Mouse (Mus musculus): ENCODE measurements around the gene Cdk6.
"Not testable (repeated sequence)": the region's sequence is repeated elsewhere in the genome, so short reads cannot be mapped to it uniquely, and the experiment has no call there.

Cdk6 gene

DNA sequence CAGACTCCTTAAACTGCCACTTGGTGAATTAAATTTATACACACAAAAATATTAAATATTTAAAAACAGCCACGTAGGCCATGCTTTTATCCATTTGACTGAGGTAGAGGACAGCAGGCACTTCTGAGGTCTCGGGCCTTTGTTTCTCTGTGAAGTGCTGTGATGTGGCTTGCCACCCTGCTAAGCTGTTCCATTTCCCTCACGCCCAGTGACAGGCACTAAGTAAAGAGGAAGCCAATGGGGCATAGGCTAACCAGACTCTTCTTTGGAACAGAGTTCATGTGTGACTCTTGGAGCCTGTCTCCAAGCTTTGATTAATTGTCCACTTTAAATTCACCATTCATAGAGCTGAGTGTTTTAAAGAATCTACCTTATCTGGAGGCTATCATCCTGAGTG is 79.5 kb downstream of the Cdk6 start:
- in situ Hi-C loops (cut with MboI, MseI) = no loop called here

DNA sequence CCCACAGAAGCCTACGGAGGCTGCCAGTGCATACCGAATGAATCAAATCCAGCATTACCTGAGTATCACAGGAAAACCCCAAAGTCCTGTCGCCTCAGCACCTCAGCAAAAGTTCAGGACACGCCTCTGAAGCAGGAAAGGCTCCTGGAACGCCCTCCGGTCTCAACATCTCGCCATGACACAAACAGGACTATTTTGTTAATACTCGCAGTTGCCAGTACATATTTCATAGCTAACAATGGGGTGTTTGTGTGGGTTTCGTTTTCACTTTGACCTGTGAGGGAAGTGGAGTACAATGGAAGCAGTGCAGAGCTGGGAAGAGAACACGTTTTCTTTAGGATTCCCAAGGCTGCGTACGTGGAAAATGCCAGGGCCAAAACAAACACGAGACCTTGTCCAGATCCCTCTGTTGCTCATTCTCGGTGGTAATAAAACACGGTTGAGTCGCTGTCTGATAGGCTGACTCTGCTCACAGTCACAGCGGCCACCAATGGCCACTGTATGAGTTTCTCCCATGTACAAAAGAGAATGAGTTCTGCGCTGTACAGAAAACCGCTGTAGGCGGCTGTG is 91.9 kb downstream of the Cdk6 start:
- in situ Hi-C loops (cut with MboI, MseI) = not testable (repeated sequence)

DNA sequence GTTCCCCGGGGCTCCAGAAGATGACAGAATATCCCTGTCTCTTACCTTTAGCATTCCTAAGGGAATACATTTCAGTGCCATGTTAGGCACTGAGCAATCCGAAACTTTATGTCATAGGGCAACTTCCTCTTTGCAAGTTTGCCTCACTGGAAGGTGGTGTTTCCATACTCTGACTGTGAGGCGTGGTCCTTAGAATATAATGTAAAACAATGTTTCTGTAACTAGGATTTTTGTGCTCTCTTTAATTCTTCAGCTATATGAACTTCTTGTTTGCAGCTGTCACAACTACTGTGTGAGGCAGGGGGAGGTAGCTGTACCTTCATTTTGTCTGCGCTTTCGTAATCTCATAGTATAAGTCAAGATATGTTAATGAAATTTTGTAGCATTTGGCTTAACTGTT is 92.8 kb downstream of the Cdk6 start:
- in situ Hi-C loops (cut with MboI, MseI) = not testable (repeated sequence)

DNA sequence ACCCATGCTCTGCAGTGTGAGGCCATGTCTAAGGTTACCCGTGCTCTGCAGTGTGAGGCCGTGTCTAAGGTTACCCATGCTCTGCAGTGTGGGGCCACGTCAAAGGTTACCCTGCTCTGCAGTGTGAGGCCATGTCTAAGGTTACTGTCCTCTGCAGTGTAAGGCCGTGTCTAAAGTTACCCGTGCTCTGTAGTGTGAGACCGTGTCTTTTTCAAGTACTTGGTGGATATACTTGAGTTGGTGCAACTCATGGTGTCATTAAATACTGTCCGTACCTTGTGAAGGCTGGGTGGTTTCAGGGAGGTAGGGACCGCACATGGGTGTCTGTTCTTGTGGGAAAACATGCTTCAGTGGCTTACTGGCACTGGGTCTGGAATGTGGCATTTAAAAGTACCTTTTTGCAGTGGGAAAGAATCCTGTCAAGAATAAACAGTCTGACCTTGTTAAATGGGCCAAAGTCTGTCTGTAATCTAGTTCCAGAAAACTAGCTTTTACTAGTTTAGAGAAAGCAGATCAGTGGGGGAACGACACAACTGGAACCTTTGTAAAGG is 97.2 kb downstream of the Cdk6 start:
- in situ Hi-C loops (cut with MboI, MseI) = not testable (repeated sequence)

DNA sequence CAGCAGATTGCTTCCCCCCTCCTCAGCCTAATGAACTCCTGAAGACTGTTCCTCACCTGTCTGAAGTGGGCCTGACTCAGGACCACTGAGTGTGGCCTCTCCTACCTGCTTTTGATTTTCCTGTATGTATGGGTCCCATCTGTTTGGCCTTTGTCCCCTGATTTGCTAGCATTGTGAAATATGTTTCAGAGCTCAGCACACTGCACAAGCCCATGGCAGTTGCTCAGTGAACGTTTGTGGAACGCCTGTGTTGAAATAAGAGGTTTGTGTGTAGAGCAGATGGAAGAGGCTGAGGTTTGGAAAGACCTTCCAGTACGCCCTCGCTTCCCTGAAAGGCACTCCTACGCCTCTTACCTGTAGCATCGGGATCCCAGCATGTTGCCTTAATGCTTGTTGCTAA is 98.1 kb downstream of the Cdk6 start:
- in situ Hi-C loops (cut with MboI, MseI) = not testable (repeated sequence)

DNA sequence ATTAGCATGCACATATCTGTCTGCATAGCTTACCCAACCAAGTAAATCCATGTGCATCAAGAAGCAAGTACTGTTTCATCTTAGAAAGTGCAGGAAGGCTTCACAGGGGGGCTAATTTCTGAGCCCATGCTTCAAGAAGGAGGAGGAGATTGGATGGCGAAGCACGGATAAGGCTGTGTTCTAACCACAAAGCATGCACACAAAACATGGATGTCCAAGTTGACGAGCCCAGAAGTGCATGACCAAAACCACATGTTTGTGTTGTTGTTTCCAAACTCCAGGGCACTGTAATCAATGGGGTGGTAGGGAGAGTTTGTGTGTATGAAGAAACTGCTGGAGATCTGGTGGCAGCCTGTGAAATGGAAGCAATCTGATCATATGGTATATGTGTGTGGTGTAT is 101.2 kb downstream of the Cdk6 start:
- in situ Hi-C loops (cut with MboI, MseI) = not testable (repeated sequence)

DNA sequence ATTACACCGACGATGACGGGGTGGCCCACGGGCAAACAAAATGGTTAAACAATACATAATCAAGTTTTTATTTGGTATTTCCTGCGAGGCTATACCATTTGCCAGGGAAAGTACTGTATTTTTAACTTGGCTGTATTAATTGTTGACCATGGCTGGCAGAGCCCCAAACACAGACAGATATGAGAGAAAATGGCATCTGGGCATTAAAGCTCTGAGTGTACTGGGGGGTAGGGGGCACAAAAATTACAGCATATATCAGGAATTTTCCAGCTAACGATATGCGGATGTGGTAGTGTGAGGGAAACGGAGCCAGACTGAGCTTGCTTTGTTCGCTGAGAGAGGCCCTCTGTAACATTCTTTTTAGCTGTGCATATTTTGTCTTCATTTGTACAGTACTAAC is 109.9 kb downstream of the Cdk6 start:
- in situ Hi-C loops (cut with MboI, MseI) = not testable (repeated sequence)

DNA sequence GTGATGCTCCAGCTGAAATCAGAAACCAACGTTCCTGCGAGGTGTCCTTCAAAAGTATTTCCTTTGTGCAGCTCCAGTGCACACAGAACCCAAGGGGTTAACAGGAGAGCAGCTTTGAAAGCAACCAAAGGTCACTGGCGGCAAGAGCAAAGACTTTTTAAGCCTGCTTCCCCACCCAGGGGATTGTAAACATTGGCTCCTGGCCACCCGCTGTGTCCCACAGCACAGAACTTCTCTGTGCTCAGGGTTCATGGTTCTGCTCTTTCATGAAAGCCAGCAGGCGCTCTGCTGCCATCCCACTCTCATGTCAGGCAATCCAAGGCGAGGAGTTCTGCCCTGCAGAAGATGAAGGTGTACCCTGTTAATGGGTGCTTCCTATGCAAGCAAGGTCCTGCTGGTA is 112.7 kb downstream of the Cdk6 start:
- in situ Hi-C loops (cut with MboI, MseI) = not testable (repeated sequence)

DNA sequence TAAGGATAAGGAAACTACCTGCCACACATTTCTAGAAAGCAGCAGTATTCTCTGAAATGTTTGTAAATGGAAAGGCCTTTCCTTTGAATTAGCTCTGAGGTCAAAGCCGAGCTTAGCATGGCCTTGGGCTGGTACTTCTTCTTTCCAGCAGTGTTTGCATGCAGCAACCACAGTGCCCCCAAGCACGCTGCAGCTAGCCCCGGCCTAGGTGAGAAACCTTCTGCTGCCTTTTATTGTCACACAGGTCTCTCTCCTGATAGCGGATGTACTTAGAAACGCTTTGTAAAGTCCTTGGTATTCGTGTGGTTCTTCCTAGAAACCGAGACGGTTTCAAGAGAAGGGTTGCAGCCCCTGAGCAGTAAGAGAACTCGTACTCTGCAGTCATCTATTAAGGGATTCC is 119.6 kb downstream of the Cdk6 start:
- in situ Hi-C loops (cut with MboI, MseI) = loop anchor here (5.0 kb wide), 1 partner anchor 36 kb away; no protein-coding TSS in a partner anchor

DNA sequence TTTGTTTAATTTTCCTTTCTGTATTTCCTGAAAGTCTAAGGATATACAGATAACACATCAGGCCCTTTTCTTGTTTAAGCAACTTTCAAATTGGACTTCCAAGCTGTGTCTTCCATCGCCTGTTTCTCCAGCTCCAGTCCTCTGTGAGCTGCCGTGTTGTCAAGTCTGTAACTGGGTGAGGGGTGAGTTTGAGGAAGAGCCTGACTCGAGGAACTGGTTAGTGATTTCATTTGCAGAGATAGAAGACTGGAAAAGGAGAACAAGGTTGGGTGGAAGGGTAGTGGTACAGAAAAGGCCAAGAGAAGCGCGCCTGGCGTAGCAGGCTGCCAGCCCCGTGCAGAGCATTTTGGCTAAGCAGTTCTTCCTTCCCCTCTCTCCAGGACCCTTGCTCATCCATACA is 120.1 kb downstream of the Cdk6 start:
- in situ Hi-C loops (cut with MboI, MseI) = loop anchor here (5.0 kb wide), 1 partner anchor 36 kb away; no protein-coding TSS in a partner anchor

DNA sequence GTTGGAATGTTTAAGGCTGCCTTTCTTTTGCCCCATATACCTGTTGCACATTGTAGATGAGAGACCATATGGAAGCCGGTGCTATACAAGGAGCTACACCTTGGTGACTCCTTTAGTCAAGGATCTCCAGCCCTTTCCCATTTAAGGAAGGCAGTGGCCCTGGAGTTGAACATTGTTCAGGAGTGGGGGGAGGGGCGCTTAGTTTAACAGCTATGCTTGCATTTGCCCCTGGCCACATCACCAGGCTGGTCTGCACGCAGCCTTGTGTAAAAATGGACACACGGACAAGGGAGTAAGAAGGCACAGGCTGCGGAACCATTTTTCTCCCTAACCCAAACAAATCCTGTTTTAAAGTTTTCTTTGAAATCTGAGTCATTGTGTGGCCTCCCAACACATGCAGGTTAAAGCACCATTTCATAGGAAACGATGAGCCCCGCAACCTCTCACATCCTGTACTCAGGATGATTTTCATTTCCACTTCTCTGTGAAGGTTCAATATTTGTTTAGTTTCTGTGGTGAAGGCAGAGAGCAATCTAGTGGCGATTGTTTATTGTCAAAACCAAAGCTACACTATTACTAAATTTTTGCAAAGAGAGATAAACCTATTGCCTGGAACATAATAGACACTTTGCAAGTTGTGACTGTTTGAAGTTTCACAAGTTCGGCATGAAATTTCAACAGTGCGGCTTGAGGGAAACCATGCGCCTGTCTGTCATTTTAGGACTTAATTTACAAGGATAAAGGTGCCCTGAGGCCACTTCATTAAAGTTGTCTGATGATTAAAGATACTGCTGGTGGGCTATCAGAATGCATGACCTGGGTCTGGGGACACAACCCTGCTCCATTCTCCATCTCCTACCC is 121.8 kb downstream of the Cdk6 start:
- in situ Hi-C loops (cut with MboI, MseI) = loop anchor here (5.0 kb wide), 1 partner anchor 34 kb away; no protein-coding TSS in a partner anchor

DNA sequence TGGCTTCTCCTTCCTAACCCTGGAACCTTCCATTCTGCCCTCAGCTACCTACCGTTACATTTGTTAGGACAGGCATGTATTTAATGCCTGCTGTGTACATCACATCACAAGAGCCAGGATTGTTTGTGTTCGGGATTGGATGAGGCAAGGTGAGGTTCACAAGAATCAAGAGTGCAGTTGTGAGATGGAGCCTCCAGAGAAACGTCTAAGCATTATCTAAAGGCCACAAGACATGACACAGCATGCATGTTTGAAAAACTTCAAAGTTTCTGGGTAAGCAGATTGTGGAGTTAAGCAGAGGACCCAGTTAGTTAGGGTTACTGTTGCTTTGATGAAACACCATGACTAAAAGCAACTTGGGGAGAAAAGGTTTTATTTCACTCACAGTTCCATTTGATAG is 122.5 kb downstream of the Cdk6 start:
- in situ Hi-C loops (cut with MboI, MseI) = loop anchor here (5.0 kb wide), 1 partner anchor 34 kb away; no protein-coding TSS in a partner anchor

DNA sequence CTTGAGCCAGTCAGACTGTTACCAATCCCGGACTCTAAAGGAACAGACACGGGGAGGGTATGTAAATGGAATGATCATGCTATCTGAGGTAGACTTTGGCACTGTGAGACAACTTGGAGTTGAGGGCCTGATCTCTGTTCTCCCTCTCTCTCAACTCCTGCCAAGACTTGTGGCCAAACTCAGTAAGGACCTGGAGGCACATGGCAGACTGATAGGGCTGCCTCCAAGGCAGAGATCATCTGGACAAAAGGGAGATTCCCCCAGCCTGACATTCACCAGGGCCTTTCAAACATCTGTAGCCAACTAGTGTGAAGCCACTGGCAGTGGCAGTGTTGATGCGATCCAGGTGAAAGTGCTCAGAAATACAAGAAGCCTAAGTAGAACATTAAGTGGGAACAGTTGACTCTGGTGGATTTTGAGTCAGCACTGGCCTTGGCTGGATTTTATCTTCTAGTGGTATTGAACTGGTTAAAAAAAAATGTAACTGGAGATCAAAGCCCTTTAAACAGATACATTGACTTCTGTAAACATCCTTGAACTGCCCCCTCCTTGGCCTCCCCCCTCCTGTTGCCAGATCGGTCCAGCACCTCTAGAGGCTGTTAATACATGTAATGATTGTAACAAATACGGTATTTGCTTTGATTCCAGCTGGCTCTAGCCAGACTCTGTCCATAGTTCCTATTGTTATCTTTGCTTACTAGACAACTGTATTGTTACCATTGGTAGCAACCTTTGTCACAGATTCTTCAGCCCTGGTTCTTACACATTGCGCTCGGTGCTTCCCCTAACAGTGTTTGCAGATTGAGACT is 125.0 kb downstream of the Cdk6 start:
- in situ Hi-C loops (cut with MboI, MseI) = no loop called here

DNA sequence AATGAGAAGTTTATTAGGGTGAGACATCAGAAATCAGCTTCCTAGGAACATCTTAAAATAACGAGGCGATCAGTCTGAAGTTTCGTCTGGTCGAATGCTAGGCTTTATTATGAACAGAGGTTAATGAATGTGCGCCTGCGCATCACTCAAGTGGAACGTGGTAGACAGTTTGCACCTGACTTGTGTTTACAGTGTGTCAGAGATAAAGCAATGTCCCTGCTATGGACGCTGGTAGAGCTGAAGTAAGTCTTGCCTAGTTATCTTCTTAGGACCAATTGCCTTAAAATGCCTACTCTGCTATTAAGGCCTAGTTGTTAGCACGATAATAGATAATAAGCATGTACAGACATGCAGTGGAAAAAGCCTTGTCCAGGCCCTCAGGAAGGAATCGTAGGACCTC is 129.6 kb downstream of the Cdk6 start:
- in situ Hi-C loops (cut with MboI, MseI) = no loop called here

DNA sequence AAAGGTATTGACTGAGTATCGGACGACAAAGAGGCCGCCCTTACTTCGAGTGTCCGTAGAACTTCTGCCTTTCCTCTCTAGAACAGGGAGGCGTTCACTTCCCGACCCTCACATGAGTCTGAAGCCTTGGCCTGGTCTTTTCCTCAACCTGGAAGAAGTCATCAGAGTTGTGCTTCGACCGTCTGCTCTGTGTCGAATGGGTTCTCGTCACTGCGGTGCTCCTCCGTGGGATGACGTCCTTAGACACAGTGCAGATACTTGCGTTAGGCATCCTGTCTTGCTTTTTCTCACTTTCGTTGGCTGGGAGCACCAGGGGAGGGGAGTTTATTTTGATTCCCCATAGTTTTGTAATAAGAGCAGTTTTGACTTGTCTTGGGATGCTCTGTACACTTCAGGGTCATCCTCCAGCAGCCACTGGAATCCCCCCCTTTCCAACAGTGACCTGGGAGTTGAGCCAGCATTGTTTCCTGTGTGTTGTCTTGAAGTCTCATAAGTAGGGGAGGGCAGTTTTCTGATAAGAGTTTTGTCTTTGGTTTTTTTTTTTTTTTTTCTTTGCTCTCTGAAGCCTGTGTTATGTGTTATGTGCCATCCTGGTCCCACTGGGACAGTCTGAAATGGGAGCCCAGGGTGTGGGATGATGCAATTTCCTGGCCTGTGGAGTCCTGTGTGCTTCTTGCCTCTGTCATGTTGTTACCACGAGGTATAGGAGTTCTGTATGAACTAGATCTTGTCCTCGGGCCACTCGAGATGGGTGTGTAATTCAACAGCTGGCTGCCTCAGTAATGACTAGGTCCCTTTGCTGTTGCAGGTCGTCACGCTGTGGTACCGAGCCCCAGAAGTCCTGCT is 131.2 kb downstream of the Cdk6 start:
- in situ Hi-C loops (cut with MboI, MseI) = no loop called here

DNA sequence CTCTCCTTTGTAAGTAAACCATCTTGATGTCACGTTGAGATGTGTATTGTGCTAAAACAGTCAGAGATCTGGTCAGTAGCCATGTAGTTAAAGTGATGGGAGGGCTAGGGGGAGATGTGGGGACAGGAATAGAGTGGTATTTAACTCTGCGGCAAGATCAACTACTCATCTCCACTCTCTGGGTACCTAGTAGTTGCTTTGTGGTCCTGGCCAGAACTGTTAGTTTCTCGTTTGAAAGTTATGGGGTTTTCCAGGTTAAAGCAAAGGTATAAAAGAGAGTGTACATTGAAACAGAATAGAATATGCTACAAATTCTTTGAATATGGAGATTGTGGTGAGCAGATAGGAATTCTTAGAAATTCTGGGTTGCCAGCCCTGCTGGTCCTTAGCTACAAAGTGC is 136.4 kb downstream of the Cdk6 start:
- in situ Hi-C loops (cut with MboI, MseI) = no loop called here

DNA sequence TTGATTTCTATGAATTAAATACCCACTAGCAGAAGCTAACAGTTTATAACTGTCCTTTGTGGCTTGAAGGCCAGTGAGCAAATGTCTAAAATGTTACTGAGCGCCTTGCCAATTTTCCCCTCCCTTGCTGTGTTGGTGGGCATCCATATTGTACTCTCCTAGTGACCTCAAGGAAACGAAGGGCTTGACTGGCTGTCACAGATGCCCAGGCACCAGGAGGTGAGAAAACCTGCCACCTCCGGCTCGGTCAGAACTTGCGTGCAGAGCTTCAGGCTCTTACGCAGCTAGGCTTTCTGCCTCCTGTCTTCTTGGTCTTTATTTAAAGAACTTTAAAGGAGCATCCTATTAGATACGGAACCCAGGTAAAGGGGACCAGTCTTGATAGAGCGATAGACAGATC is 136.9 kb downstream of the Cdk6 start:
- in situ Hi-C loops (cut with MboI, MseI) = no loop called here

DNA sequence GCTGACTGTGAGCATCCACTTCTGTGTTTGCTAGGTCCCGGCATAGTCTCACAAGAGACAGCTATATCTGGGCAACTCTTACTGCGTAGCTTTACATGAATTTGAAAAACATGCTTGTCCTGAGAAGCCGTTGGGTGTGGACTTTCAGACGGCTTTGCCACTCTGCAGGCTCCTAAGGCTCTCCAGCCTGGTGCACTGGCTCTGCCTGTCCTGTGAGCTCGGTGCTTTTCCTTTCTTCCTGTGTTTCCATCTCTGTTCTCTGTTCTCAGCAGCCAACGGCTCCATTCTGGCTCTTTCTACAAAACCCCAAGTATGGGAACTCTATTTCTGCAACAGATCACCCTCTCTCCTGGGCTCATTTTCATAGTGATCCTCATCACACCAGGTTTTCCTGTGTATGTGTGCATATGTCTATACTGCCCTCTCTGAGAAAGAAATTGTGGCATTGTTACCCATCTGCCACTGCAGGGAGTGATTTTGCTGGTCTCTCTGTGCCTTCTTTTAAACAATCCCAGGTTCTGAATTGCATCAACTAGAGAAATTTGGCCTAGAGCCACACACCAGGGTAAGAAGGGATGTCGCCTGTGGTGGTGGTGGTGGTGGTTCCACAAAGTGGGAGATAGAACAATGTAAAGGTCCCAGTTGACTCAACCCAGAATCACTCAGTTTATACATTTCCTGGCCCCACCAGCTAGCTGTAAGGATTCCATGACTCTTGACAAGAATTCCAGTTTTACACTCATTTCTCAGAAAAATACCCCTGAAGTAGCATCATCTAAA is 137.9 kb downstream of the Cdk6 start:
- in situ Hi-C loops (cut with MboI, MseI) = no loop called here

DNA sequence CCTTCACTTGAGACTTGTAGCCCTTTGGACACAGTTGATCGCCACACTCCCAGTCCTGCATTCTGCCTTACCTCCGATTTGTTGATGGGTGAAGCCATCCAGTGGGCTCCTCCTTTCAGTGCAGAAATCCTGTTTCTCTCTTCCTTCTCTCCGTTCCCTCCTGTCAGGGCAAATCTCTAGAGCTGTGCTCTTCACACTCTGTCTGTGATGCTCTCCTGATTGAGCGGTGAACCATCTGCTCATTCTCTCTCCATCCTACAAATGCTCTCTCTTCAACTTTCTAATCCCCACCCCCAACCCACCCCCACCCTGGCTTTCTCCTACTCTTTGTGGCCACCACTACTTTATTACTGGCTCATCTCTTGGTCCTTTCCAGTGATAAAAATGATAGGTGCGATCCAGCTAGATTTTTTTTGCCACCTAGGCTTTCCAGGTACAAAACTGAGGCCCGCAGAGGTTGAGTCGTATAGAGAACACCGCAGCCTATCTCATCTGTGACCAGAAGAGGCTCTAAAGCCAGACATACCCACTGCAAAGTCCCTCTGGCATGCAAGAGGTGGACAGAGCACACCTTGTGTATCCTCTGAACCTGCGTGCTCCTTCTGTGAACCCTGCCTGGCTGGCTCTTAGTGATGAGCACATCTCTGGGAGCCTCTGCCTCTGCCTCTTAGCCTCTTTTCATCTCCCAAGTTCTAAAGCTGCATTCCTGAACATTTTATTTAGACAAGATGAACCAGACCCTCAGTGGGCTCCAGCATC is 139.5 kb downstream of the Cdk6 start:
- in situ Hi-C loops (cut with MboI, MseI) = no loop called here

DNA sequence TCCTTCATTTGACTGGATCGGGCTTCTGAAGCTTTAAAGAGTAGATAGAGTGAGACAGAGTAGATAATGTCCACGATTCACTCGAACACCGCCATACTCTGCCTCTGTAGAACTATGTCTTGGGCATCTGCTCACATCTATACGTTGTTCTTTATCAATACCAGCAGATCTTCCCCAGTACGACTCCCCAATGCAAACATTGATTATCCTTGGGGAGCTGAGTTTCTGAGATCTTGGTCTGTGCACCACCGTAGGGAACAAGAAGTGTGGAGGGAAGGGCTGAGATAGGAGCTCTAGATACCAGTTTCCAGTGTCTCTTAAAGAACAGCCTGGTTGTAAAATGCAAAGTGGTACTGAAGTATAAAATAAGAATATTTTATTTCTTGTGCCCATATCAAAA is 141.2 kb downstream of the Cdk6 start:
- in situ Hi-C loops (cut with MboI, MseI) = no loop called here

All from T-helper 1 cell (primary cell).